Mouse (Mus musculus) heart, adult 9 months (tissue): ENCODE measurements around the gene Ldlr.
"Not testable (repeated sequence)": the region's sequence is repeated elsewhere in the genome, so short reads cannot be mapped to it uniquely, and the experiment has no call there.

Experiments
- DNase-seq, 2 experiments: peaks; one replicate each; pipeline ENCODE4 v3.0.0; 2022; ENCODE audit warnings: low spot score in 2 of 2

Gene Ldlr

DNA sequence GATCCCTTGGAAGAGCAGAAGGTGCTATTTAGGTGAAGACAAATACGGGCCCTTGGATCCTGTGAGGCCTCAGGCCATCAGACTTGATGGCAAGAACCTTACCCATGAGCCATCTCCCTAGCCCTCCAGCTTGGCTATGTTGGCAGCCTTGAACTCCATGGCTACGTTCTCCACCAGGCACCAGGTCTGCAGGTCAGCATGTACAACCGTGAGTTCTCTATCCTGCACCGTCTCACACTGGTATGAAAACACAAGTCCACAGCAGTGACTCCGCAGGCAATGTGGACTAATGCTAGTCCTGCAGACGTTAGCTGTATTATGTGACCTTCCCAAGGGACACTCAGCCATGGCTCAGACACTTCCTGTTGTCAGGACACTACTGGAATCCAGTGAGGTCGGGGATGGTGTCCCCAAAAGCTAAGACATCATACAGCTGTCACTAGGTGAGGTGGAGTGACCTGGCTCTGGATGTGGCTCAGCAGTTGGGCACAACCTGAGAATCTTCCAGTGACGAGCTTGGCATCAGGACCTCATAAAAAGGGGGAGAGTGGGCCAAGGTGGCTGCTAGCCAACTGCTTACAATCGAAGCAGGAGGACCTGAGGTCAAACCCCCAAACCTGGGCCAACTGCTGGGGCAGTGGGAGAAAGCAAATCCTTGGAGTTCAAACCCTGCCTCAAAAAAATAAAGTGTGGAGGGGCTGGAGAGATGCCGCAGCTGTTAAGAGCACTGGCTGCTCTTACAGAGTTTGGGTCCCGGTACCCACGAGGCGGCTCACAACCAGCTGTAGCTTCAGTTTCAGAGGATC lies 31.4 kb downstream of the Ldlr start:
- peak; percentile 52 to 53 for DNase-seq

DNA sequence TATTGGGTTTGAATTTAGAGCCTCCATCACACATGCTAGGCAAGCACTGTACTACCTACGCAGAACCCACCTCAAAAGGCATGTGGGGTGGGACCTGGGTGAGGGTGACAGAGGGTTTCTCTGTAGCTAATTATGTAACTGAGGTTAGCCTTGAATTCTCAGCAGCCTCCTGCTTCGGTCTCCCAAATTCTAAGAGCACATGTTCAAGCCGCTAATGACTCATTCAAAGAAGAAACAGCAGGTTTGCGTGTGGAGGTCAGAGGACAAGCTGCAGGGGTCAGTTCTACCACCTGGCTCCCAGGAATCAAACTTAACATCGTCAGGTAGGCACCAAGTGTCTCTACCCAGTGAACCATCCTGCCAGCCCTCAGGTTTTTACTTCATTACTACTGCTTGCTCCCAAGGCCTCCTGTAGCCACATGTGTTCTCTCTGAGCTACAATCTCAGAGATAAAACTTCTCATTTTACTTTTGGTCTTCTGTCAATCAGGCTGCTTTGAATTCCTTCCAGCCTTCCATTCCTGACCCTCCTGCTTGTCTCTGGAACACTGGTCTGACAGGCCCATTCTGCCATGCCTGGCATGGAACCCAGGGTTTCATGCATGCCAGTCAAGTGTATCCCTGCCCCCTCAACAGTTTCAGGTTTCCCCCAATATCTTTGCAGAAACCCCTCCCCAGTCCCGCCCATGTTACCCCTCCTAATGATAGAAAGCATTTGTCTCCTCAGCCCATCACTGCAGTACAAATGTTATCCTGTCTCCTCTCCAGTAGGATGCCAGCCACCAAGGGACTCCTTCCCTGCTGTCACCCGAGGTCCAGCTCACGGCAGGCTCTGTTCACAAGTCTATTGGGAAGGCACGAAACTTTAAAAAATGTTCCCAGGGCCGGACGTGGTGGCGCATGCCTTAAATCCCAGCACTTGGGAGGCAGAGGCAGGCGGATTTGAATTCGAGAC lies 35.6 kb downstream of the Ldlr start:
- no peak for DNase-seq

DNA sequence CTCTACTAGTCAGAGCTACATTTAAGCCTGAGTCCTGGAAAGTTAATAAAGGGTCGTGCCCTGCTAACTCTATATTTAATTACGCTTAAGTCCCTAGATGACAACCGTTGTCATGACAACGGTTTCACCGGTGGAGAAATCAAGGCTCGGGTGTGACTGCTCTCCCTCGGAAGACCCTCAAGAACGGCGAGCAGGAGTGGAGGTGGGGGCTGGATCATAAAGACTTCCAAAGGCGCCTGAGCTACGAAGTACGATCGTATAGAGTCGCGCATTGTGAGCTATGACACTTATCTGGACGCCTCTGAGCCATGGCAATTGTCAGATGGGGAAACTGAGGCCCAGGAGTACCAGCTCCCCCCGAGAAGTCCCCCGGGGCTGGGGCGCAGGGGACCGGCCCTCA lies 36.4 kb downstream of the Ldlr start:
- DNase-seq: no peak

DNA sequence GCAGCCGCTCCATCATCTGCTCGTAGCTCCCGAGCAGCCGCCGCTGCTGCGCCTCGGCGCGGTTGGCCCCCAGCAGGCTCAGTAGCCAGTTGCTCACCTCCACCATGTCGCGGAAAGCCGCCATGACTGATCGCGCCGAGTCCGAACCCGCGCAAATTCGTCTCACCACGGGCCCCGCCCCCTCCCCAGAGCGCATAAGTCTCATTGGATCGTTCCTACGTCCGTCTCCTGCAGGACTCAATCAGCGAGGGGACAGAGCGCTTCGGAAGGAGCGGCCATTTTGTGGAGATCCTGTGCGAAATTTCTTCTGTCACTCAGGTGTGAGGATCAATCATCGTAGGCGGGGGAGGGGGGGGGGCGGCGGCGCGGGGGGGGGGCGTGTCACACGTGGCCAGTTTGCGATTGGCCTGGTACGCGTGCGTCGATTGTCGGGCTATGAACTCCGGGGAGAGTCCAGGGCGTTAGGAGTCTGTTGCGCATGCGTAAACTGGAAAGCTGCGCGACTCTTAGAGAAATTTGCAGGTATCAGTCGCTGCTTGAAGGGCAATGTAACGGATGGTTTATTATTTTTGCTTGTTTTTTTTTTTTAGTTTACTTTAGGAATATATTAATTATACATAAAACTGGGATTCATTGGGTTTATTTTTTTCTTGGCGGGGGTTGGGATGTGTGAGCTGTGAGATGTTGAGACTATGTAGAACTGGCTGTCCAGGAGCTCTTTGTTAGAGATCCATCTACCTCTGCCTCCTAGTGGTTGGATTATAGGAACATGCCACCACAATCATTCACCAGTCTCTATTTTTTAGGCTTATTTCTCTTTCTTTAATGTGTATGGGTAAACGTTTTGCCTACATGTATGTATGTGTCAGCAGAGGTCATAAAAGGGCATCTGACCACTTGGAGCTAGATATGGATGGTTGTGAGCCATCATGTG lies 37.1 kb downstream of the Ldlr start, which contains the start of gene Spc24:
Gene Spc24 (minus strand): TSS at position 149 of the 934 bp plus-strand sequence.
- DNase-seq: peak; percentile 95

DNA sequence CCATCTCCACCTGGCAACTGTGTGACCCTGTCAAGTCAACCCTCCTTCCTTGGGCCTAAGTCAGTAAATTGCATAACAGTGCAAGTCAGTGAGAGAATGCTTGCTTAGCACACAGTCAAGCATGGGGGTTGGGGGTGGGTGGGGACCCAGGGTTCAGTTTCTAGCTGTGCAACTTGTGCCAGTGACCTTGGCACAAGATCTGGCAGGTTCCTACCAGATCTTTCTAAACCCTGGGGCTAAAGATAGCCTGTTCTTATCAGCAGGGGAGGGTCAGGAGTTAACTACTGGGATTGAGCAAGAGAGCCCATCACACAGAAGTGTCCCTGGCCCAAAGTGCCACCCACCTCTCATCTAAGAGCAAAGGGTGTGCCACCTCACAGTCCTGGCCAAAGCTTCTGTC lies 38.9 kb downstream of the Ldlr start:
- peak; percentile 54 to 63 for DNase-seq

DNA sequence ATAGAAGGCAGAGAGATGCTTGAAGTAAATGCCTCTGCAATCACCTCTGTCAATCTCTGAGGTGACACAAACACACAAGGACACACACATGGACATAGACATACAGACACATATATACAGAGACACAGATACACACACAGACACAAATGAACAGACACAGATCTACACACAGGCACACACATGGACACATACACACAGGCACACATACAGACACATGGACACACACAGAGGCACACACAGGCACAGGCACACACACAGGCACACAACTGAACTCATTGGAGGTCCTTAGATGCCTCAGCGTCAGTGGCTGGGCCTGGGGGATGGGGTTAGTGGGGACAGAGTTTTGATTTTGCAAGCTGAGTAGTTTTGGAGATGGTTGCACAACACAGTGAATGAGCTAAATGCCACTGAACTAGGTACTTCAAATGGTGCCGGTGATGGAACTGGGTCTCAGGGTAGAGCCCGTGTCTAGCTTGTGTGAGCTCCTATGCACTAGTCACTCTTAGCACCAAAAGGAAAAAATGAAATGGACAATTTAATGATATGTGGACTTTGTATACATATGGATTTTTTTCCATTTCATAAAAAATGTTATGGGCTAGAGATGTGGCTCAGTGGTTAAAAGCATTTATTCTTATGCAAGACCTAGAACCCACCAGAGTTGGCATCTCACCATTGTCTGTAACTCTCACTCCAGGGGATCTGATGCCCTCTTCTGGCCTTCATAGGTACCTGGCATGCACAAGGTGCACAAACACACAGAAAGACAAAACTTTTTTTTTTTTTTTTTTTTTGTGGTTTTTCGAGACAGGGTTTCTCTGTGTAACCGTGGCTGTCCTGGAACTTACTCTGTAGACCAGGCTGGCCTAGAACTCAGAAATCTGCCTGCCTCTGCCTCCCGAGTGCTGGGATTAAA lies 41.1 kb downstream of the Ldlr start:
- DNase-seq: no peak

DNA sequence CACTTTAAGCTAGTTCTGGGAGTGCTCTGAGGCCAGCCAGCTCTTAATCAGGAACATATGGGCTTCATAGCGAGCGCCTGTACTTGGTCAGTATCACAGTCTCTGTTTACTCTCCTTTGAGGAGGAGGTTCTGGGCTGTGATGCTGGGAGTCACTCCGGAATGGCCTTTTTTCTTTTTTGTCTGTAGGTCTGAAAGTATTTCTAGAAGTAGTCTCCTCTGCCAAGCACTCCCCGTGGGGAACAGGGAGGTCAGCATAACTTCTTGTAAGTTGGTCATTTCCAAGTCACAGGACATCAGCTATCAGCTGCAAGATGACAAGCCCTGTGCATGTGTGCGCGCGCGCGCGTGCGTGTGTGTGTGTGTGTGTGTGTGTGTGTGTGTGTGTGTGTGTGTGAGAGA lies 44.6 kb downstream of the Ldlr start:
- peak; percentile 81 to 82 for DNase-seq

DNA sequence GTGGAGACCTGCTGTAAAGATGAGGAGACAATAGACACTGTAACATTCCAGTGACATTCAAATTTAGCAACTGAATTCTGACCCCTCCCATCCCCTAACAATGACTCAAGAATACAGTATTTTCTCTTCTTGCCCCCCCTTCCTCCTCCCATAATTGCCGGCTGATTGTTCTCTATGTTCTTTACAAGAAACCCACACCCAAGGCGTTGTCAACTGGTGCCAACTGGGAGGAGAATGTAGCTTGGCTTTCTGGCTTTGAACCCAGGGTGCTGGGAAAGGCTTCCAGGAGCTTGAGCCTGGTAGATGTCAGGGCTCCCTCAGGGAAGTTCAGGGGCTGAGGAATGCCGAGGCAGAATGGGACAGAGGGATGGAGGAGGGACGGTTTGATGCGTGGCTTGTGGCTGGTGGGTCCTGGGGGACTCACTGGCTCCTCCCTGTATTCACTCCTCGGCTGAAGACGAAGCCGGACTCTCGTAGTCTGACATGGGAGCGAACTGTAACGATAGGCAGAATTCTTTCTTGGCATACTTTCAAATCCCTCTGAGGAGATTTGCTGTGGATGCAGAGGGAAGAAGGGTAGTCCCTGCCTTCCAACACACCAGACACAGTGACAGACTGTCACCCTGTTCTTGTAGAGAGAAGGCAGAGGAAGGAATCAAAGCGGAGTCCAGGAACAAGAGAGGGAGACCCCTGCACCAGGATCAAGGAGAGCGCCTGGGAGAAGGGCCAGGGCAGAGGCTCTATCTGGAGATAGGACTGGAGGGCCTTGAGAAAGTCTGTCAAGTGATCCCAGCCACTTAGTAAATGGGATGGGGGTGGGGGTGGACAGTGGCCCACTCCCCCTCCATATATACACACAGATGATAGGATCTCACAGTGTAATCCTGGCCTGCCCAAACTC lies 45.5 kb downstream of the Ldlr start:
- DNase-seq: peak; percentile 67 to 70

DNA sequence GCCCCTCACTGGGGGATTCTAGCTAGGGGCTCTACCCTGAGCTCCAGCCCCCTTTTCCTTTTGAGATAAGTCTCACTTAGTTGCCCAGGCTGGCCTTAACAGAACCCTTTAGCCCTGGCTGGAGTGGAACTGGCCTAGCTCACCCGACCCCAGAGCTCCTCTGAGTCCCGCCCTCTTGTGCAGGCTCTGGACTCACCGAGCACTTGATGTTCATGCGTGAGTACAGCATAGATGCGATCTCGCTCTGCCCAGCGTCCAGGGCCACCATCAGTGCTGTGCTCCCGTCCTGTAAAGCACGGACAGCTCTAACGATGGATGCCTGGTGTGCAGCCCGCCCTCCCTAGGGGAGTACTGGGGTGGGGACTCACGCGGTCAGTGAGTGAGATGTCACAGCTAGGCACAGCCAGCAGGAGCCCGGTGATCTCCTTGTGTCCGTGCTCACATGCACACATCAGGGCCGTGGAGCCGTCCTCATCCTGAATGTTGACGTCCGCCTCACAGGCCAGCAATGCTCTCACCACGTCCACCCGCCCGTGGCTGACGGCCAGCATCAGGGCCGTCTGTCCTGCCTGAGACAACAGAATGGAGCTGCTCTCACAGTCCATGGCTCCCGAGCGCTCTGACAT lies 46.4 kb downstream of the Ldlr start:
- DNase-seq: peak; percentile 66 to 70

DNA sequence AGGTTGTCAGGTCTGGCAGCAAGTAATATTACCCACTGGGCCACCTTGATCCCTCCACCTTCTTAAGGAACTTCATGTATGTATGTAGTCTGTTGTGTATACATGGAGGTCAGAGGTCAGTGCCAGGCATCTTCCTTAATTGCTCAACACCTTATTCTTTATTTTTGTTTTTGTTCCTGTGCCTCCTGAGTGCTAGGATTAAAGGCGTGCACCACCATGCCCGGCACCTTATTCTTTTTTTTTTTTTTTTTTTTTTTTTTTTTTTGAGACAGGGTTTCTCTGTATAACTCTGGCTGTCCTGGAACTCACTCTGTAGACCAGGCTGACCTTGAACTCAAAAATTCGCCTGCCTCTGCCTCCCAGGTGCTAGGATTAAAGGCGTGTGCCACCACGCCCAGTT lies 50.1 kb downstream of the Ldlr start:
- not testable (repeated sequence) for DNase-seq

DNA sequence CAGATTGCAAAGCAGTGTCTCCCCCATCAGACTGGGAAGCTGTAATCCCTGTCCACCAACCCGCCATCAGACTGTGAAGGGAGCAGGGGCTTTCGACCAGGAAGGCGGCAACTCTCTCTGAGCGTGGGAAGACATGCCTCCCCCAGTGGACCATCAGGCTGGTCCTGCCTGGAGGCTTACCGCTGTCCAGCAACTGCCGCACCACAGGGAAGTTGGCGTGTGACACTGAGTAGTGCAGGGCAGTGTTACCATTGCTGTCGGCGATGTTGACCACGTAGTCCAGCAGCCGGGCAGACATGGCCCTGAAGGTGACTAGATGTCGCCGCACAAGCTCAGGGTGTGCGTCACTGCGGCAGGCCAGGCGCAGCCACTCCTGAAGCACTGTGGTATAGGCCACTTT lies 51.1 kb downstream of the Ldlr start:
- no peak for DNase-seq

DNA sequence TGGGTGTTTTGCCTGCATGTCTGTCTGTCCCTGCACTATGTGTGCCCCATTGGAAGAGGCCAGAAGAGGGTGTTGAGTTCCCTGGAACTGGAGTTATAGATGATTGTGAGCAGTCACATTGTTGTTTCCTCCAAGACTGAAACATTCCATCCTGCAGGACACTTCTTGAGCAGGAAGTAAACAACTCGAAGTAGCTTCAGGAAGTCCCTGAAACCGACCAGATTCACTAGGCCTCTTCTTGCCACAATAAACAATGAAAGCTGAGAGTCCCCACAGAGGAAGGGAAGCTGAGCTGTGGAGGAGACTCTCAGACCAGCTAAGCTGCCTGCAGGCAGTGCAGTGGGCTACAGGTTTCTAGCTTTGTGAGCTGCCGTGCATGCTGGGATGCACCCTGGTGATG lies 54.4 kb downstream of the Ldlr start:
- DNase-seq: no peak

DNA sequence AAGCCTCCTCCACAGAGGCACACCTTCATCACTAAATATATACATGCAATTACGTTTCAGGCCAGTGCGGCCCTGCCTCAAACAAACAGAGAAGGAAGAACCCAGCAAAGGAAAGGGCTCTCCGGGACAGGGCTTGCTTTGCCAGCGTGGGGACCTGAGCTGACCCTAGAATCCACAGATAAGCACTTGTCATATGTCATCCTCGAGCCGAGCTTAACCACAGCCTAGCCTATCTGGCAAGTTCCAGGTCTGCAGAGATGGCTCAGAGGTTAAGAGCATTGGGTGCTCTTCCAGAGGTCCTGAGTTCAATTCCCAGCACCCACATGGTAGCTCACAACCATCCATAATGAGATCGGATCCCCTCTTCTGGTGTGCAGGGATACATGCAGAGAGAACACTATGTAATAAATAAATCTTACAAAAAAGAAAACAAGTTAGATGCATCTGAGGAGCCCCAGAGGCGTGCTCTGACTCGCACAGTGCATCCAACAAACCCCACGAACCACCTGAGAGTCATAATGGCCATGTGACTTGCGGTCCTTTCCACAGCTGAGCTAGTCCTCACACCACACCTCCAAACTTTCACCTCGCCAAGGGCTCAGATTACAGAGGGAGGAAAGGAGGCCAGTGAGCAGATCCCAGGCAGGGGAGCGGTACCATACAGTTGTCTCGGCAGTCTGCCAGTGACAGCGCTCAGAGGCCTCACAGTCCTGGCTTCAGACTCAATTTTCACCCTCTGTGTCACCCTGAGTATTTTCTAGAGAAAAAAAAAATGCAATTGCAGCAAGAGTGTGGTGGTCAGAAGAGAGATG lies 58.6 kb downstream of the Ldlr start:
- peak; percentile 44 to 57 for DNase-seq

DNA sequence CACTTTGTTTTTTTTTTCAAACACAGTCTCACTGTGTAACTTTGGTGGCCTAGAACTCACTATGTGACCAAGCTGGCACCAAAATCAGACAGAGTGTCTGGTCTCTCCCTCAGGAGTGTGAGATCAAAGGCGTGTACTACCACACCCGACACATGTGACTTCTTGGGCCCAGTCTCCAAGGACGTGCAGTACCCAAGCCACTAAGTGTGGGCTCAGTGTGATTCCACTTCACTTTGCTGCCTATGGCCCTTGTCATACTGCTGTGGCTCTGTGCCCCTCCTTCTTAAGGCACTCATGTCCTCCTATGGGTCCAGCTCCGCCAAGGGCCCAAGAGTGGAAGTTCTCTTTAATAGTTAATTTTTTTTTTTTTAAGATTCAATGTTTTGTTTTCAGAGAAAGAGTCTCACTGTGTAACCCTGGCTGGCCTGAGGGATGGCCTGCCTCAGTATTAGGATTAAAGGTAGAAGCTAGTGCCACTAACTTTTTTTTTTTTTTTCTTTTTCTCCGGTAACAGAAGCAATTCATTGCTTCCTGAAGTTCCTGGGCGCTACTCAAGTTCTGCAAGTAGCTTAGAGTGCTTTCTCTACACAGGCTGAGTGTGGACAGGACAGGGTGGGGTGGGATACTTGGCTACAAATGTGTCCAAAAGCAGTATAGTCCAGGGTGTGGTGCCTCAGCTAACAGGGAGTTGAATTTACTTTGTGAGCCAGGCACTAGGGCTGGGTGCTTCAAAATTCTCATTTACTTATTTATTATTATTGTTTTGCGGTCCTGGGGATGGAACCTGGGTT lies 61.4 kb downstream of the Ldlr start:
- no peak for DNase-seq

DNA sequence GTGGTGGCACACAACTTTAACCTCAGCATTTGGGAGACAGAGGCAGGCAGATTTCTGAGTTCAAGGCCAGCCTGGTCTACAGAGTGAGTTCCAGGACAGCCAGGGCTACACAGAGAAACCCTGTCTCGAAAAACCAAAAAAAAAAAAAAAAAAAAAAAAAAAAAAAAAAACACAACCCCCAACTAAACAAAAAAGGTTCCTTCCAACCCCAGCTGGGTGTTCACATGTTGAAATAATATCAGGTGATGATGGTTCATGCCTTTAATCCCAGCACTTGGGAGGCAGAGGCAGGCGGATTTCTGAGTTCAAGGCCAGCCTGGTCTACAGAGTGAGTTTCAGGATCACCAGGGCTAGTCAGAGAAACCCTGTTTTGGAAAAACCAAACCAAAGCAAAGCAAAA lies 63.0 kb downstream of the Ldlr start:
- DNase-seq: not testable (repeated sequence)

DNA sequence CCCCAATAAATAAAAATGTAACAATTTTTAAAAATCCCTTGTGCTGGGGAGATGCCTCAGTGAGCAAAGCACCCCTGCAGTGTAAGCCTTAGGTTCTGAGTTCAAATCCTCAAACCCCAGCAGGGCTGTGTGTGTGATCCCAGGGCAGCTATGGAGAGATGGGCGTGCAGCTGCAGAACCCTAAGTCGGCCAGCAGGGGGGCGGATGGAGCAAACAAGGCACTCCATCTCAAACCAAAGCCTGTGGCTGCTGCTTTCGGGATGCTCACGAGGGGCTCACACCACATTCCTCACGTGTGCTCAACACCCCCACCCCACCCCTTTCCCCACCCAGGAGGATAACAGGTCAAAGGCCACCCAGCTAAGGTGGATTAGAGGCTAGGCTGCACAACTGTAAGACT lies 63.6 kb downstream of the Ldlr start:
- peak; percentile 57 to 58 for DNase-seq

DNA sequence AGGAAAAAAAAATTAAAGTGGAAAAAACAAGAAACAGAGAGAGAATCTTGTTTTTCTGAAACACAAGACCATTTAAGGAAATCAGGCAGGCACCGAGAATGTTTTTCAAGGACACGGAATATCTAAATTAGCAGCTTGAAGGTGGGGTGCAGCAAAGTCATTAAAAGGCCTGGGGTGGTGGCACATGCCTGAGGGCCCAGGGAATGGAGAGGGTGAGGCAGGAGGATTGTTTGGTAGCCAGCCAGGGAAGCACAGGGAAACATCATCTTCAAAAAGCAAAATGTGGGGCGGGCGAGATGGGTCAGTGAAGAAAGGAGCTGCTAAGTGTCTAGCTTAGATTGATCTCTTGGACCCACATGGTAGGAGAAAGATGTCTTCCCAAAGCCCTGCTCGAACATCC lies 64.4 kb downstream of the Ldlr start:
- DNase-seq: no peak
